Mouse (Mus musculus): Measurements from ENCODE around the gene Rnaset2b.
"Not testable (repeated sequence)": the region's sequence is repeated elsewhere in the genome, so short reads cannot be mapped to it uniquely, and the experiment has no call there.

Gene Rnaset2b

DNA sequence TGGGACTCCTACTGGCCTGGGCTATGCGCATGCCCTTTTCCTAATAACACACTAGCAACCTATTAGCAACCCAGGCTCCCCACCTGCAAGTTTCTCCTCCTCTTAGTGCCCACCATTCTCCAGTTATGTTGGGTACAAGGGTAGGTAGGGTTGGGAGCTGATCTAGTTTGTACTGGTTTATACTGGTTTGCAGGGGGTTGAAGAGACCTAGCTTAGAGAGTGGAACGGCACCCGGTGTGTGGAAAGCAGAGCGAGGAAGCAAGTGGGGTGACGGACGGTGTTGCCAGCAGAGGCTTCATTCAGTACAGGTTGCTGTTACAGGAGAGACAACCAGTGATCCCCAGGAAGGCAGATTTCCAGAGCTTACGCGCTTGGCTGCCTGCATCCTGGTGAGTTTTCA, at the start of gene Rnaset2b:
Gene Rnaset2b, plus strand, starts transcription at position 301 of the 400 bp plus-strand sequence.
- not testable (repeated sequence) for DNase-seq

DNA sequence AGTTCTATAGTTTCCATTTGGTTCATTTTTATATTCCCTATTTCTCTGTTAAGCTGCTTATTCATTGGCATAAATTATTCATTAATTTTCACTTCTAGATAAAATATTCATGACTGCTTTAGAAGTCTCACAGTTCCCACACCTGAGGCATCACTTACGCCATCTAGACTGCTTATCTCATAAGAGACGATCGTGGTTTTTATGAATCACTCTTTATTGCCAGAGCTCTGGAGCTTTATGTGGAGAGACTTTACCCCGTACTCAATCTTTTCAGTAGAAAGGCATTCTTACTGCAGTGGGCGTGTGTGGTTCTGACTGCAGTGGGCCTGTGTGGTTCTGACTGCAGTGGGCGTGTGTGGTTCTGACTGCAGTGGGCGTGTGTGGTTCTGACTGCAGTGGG, 38.8 kb upstream of the Rnaset2b start:
- DNase-seq, result not testable (repeated sequence)

DNA sequence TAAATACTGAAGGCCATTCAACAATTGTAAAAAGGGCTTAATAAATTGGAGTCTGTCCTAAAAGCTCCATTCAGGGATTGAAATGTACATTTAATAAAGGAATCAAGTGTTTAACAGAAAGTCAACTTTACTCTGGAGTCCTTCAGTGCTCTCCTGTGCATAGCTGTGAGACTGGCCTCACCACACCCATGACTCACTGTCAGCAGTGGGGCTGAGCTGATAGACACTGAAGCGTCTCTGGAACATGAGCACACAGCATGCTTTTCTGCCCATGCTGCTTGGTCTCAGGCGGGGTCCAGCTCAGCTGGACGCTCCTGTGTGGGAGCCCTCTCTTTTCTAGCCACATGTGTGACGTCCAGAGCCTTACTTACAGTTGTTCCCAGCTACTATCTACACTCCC, 27.9 kb upstream of the Rnaset2b start:
- not testable (repeated sequence) for DNase-seq

DNA sequence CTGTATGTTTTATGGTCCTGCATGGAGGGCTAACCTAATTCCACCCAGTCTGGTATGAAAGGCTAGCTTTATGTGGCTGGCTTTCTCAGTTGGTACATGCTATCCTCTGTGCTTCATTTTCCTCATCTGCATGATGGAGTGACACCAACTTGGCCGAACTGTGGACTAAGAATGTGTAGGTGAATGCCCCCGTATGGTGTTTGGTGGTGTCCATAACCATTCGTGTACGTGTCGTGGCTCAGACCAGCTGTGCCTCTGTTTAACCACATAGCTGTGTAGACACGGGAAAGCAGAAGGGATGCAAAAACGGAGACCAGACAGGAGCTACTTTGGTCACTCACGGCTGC, 22.8 kb upstream of the Rnaset2b start:
- DNase-seq, result not testable (repeated sequence)

DNA sequence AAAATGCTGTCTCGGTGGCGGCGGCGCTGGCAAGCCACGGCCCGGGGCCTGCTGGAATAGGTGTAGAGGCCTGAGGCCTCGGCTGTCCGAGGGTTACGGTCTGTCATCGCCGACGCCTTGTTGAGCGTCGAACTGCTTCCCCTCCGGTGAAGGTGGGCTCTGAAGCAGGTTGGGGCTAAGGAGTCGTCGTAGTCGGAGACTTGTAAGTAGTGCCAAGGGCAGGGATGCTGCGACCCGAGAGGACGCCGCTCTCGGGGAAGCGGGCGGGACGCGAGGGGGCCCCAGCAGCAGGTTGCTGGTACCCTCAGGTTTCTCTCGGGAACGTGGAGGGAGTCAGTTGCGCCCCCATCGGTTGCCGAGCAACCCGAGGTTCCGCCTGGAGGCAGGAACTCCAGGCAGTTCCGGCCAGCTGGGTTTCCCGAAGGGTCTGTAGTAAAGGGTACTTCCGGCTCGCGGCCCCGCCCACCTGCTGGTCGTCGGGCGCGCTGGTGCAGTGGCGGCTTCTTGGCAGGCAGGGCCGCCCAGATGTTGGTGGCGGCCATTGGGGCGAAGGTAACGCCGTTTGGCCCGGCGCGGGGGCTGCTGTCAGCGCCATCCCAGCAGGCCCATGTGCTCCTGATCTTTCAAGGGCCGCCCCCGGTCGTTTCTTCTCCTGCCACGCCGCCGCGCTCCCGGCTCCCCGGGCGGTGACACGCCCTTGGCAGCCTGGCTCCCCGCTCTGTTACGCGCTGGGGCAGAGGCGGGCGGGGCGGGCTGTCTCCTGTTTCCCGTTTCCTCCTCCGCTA, 22.3 kb upstream of the Rnaset2b start, which contains the start of gene Rsph3b:
Gene Rsph3b, minus strand, starts transcription at position 699 of the 785 bp plus-strand sequence.
- DNase-seq, result peak; percentile 71

DNA sequence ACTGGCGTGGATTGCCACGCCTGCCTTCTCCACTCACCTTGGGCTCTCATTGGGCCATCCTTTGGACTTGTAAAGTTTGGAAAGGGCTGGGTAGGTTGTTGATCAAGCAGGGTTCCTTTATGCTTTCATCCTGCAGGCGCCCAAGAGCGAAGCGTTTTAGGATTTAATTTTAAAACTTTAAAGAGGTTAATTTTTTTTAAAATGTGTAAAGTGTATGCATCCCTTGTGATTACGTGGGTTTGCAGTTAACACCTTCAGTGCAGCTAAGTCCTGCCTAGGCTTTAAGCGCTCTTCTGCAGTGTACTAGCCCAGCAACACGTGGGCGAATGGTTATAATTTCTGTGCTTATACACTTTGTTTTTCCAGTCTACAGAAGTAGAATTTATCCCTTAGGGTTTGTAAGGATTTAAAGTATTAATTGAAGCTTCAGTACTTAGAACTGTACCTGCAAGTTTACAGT, 21.6 kb upstream of the Rnaset2b start:
- DNase-seq, result not testable (repeated sequence)

DNA sequence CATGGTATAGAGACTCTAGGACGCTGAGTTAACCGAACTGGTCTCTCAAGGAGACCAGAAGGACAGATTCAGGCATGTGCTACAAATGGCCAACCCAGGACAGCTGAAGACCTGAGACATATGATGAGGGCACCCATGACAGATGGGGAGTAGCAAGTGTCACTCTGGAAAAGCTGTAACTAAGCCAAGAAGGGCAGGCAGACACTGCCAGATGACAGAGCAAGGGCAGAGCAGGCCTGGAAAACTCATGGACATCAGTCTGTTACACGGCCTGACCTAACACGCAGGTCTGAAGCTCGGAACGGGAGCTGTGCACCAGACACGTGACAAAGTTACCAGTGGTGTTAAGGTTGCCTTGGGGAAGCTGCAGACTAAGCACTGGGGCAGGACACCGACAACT, 11.6 kb upstream of the Rnaset2b start:
- peak; percentile 22 for DNase-seq

DNA sequence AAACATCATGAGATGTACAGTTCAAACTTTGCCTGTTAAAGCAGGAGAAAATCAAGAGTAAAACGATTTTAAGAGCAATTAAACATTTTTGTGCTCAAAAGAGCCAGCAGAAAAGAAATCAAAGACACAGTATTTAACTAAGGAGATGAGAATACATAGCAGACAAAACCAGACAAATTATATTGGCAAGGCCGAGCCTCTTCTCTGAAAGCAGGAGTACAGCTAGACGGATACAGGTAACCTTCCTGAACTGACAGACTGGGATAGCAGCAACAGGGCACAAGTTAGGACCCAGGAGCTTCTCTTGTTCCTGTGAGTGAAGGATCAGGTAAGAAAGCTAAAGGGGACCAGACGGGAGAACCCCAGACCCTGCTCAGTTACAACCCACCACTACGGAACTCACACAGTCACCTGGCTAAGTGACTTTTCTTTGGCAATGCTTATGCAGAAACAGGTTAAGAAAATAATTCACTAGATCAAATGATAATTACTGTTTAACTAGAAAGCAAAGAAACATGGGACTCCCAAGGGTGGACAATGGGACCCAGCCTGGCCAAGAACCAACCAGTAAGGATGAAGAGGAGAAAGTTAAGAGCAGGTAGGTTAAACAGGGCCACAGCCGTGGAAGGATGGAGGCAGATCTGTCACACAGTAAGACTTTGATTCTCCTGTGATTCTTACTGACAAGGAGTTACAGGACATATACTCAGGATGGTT, 10.7 kb upstream of the Rnaset2b start:
- DNase-seq, result not testable (repeated sequence)

DNA sequence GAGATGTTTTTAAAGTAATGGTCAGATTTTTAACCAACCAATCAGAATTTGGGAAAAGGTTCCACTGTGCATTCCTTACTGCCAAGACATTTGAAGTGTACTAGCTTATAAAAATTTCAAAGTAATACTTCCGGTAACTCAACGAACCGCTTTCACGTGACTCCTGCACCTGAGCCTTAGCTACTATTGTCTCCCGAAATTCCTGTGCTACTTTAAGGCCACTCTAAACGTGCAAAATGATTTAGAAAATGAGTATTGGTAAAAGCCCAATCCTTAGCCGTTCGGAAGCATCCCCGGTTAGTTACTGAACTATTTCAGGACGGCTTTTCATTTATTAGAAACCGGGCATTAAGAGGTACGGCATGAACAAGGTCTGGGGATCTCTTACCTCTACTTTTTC, 10.1 kb upstream of the Rnaset2b start:
- DNase-seq, result not testable (repeated sequence)

DNA sequence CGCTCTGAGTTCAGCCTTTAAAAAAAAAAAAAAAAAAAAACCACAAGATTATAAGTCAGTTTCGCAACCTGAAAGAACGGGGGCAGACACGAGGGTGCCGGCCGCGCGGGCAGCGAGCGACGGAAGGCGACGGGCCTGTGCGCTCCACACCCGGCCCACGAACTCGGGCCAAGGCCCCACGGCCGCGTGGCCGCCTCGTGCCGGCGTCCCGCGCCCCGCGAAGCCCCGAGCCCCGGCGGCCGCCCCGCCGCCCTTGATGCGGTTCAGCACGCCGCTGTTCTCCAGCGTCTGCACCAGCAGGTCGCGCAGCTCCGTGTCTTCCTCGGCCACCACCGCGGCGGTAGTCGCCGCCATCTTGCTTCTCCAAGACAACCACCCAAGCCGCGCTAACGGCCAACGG, 9.7 kb upstream of the Rnaset2b start, which contains the start of gene Tagap1:
Gene Tagap1, minus strand, starts transcription at position 381 of the 400 bp plus-strand sequence.
- peak; percentile 71 for DNase-seq

DNA sequence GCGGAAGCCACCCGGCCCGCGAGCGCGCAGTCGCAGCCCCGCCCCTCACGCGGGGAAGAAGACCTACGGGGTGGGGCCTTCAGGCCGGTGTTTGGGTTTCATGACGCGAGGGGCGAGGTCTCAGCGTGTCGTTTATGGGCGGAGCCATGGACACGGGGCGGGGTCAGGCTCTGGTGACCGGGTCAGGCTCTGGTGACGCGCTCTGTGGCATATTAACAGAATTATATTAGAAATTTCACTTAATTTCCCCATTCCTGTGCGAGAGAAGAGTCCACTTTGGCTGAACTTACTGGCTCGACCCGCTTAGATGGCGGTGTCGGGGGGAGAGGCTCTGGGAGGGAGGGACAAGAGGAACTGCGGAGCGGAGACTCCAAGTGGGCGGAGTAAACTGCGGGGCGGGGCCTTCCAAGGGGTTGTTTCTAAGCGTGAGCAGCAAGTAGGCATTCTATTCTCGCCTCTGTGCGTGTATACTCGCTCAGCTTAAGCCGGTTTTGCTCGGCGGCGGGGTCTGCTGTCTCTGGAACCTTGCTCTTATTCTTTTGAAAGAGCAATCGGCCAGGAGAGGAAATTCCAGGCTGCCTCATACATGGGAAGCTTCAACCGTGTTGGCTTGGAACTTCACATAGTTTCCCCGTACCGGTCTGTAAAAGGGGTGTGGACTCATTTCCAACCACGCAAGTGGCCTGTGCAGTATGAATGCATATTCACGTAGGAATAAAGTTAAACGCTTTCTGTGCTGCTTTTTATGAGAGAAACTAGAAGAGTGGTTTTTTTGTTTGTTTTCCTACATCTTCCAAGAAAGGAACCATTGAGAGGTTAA, 9.0 kb upstream of the Rnaset2b start:
- DNase-seq, result peak; percentile 60

DNA sequence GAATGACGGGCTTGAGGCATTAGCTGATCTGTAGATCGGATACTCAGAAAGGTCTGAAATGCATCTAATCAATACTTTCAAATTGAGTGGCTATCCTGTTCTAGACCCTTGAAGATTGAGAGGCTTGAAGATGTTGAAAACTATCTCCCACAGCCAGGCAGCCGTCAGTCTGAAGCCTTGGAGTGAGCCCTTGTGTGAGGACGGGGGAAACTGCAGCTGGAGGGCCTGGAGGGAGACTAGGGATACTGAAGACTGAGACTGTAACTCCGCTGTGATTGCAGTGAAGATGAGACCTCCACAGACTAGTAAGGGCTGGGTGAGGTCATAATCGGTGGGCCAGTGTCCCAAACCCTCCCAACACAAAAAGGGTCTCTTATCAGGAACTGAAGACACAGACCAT, 8.1 kb upstream of the Rnaset2b start:
- peak; percentile 37 for DNase-seq

DNA sequence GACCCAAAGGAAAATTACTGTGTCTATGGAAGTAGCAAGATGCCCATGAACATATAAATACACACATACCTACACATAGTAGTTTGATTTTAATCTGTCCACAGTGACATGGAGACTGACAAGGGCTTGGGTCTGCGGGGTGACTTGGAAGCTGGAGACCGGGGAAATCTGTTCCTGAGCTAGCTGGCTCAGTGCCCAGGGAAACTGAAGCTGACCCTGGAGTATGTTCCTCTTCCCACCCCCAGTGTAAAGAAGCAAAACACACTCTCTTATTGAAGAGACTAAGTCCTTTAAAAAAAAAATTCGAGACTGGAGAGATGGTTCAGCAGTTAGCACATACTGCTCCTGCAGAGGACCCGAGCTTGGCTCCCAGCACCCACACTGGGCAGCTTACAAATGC, 7.5 kb upstream of the Rnaset2b start:
- peak; percentile 29 for DNase-seq

DNA sequence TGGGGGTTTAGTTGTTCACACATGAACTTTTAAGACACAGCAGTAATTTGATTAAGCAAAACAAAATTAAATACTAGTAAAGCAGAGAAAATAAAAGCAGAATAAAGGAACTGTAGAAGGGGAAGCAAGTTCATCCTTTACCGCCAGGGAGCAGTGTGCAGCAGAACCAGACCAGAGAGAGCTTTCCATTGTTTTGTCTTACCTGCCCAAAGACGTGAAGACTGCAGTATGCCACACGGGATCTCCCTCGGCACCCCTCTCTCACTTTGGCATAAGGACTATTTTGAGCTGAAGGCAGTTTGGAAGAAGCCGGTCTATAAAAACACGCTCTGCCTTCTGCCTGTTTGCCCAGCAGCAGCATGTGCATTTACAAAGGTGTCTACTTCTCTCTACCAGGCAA, 5.1 kb upstream of the Rnaset2b start:
- DNase-seq, result peak; percentile 22

DNA sequence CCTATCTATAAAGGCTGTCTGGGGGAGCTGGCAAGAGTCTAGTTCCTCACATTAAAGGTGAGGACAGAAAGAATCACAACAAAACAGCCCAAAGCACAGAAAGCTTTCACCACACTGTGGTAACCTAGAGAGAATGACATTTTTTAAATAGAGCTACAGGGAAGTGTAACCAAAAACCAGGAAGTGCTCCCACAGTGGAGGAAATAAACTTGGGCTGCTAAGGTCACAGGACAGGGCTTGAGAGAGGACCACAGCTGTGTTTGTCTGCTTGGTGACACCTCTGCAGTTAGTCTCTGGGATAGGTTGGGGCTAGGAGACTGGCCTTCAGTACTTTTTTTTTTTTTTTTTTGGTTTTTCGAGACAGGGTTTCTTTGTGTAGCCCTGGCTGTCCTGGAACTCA, 2.8 kb upstream of the Rnaset2b start:
- not testable (repeated sequence) for DNase-seq

DNA sequence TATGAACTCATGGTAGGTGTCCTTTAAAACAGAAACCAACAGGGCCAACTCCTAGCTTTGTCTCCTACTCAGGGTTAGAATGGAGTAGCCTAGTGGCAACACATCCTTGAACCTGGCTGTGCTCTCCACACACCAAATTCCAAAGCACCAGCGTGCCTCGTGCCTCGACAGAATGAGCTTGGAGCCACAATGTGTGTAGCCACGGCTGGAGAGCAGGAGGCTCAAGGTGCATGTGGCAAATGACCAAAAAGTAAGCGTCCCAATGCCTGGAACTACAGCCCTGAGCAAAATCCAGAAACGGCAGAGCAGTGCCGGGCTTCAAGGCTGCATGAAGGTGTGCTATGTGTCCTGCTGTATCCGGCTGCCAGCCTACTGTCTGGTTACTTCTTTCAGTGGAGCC, 804 bp downstream of the Rnaset2b start:
- not testable (repeated sequence) for DNase-seq

DNA sequence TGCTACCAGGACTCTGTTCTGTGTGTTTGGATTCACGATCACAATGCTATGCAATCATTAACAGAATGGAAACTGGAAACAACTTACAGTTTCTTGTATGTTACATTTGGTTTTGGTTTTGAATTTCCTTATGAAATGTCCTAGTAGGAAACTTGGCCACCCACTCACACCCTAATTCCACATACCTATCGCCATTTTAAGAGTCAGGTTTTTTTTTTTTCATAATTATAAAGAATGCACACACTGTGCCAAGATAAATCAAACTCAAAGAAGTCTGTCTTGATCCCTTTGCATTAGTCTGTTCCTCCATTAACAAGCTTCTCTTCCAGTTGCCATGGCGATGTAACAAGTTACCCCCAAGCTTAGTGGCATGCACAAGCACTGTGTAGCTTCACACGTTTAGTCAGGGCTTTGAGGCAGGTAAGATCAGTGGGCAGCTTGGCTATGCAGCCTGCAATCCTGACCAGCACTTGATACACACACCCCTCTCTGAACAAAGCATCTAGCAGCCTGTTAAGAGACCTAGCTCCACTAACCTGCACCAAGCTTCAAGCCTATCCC, 2.5 kb downstream of the Rnaset2b start:
- DNase-seq, result not testable (repeated sequence)

DNA sequence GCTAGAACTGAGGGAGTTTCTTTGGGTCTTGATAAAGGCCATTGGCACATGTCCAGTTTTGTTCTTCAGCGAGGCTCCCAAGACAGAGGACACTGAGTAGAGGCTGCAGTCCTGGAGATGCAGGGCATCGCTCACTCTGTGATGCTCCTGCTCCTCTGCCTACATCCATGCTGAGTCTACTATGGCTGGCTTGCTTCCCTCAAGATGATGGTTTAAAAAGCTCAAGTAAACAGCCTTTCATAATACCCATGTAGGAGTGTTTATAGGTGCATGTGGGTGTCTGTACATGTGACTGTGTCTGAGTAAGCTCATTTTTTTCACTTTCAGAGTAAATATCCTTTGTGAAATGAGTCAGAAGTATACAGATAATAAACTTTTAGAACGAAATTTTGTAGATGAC, 4.6 kb downstream of the Rnaset2b start:
- not testable (repeated sequence) for DNase-seq

DNA sequence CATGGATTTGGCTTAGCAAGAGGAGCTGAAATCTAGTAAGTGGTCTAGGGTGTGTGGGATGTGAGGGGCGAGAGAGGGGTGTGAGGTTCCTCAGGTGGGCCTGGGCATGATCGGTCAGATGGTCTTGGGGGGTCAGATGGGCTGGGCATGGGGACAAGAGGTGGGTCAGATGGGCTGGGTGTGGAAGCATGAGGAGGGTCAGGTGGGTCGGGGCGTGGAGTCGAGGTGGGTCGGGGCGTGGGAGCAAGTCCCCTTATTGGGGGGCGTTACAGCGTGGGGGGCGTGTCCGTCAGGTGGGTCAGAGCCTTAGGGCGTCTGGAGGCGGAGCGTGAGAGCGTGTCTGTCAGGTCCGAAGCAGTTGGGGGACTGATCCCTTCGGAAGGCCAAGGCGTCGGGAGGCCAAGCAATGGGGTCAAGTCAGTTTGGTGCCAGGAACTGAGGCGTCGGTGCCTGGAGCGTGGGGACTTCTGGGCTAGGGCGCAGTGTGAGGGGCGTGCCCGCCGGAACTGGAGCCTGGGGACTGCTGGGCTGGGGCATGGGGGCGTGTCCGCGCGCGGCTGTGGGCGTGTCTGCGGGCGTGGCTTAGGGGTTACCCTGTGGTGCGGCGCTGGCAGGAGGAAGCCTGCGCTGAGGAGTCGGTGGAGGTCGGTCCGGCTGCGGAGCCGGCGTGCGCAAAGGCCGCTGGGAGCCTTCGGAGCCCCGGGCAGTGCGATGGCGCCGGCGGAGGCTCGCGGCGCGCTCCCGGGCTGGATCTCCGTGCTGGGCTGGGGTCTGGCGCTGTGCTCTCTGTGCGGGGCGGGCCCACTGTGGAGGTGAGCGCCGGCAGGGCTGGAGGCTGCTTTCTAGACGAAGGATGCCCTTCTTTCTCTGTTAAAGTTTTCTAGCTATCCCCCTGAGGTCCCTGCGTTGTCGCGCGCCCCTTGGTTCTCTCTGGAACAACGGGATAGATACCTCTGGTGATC, 8.1 kb downstream of the Rnaset2b start, which contains the start of gene Gm49721:
Gene Gm49721, plus strand, starts transcription at position 618 of the 962 bp plus-strand sequence.
- peak; percentile 67 for DNase-seq

DNA sequence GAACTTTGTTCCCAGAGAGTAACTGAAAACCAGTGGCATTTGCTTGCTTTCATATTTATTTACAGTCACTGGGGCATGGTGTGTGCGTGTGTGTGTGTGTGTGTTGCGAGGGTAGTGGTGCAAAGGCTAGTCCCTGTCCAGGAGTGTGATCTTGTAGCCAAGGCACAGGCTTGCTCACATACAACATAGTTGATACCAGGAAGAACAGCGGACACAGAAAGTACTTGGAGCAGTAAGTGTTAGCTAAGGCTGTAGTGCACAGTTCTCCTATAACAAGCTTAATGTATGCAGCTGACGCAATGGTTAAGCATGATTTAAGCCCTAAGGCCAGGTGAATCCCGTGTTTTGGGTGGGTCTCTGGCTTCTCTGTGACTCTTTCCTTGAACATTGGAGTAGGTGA, 8.9 kb downstream of the Rnaset2b start:
- DNase-seq, result not testable (repeated sequence)

DNA sequence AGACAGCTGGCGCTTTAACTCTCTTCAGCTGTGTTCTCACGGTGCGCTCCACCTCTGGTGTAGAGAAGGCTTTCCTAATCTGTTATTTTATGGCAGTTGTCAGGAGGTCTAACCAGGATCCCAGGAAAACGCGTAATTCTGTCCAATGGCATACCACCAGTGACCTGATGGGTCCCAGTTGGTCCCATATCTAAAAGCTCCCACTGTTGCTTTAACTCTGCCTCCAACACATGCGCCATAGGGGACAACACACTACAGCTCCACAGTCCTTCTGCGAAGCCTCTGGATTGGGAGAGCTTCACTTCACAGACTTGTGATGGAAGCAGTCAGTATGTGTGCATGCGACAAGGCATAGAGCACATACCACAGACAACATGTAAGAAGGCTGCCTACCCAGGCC, 9.7 kb downstream of the Rnaset2b start:
- not testable (repeated sequence) for DNase-seq

All from cerebellum, adult 9-11 months (tissue).